Mouse (Mus musculus) midbrain, embryonic 14.5 days (tissue): ENCODE results near the gene Ccdc63. TPM values are rescaled to one million over a fixed set of nuclear protein-coding genes. Genes with fewer than 3 reads are reported as not detected.

Experiments
- ATAC-seq: fragments of 200-750 bp; cut with Nextera tagmentation; 2 replicates; pipeline ENCODE4 v1.8.0; 2017; ENCODE audit warnings: moderate number of reproducible peaks, moderate library complexity; ENCODE audit not compliant: low FRiP score, low TSS enrichment
- DNase-seq: peaks from one replicate; pipeline ENCODE4 v3.0.0-alpha.2; 2015
- H3K27ac ChIP-seq: fragments of 300-500 bp; sonication (generic); replicated peaks from 2 replicates; pipeline ENCODE4 v1.5.1; 2014; ENCODE audit warnings: mild to moderate bottlenecking, low read depth, low read length, moderate library complexity
- H3K27me3 ChIP-seq: fragments of 300-500 bp; sonication (generic); 2 replicates; pipeline ENCODE4 v1.6.1; 2014; ENCODE audit warnings: low read length, control low read depth, mixed read lengths; ENCODE audit not compliant: control insufficient read depth, insufficient read depth
- H3K36me3 ChIP-seq: fragments of 300-500 bp; sonication (generic); 2 replicates; pipeline ENCODE4 v1.6.1; 2014; ENCODE audit warnings: low read length, control low read depth; ENCODE audit not compliant: control insufficient read depth, insufficient read depth
- H3K4me1 ChIP-seq: fragments of 300-500 bp; sonication (generic); 2 replicates; pipeline ENCODE4 v1.6.1; 2014; ENCODE audit warnings: mild to moderate bottlenecking, antibody characterized with exemption, low read length, control low read depth; ENCODE audit not compliant: control insufficient read depth, insufficient read depth
- H3K4me2 ChIP-seq: fragments of 300-500 bp; sonication (generic); 2 replicates; pipeline ENCODE4 v1.6.1; 2014; ENCODE audit warnings: mild to moderate bottlenecking, low read length, moderate library complexity
- H3K4me3 ChIP-seq: fragments of 300-500 bp; sonication (generic); replicated peaks from 2 replicates; pipeline ENCODE4 v1.5.1; 2014; ENCODE audit warnings: low read depth, low read length
- H3K9ac ChIP-seq: fragments of 300-500 bp; sonication (generic); replicated peaks from 2 replicates; pipeline ENCODE4 v1.6.1; 2014; ENCODE audit warnings: mild to moderate bottlenecking, low read length, moderate library complexity
- H3K9me3 ChIP-seq: fragments of 300-500 bp; sonication (generic); 2 replicates; pipeline ENCODE4 v1.6.1; 2016; ENCODE audit warnings: low read length, control low read depth, mixed read lengths; ENCODE audit not compliant: control insufficient read depth
- WGBS: fragments of 180-500 bp; shearing (Covaris S2); extraction: QIAGEN DNeasy Blood & Tissue Kit; methylation state at CpG from one replicate; pipeline ENCODE4 v1.1.7; 2014; 5-methylcytosine and 5-hydroxymethylcytosine counted together
- polyA plus RNA-seq: library from polyadenylated mRNA; unstranded; fragments of >200 nt; fragmentation: Nextera tagmentation; extraction: Ambion mirVana; gene quantifications from 2 replicates; pipeline ENCODE4 v1.2.1, GENCODE M21; 2014

Gene Ccdc63
- polyA plus RNA-seq, 1 experiment from 2014 or later, result not detected

DNA sequence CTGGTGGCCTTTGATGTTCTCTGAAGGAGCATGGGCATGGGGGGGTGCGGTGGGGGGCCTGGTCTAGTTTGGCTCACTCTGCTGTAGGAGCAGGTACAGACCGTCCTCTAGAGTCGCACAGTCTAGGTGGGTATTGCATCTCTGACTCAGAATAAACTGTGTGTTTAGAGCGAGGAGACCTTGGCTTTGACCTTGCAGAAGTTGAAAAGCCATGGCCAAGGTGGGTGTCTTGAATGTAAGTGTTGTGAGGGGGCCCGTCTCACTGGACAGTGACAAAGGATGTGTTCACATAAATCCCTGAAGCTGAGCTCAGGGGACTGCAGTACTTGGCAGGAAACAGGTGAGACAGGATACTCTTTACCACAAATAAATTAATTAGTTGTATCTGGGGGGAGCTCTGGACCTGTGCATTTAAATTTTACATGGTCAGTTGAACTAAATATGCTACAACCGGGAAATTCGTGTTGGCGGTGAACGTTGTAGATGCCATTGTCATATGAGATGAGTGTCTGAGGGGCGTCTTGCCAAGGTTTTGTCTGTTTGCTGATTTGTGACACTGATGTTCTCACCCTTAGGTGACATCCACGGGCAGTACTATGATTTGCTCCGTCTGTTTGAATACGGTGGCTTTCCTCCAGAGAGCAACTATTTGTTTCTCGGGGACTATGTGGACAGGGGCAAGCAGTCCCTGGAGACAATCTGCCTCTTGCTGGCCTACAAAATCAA lies 27.9 kb upstream of the Ccdc63 start:
- Histone ChIP-seq H3K4me1 (peaks cover 35% of the 10 kb centered on the region), H3K9me3 (no peaks in the 10 kb centered on the region), H3K36me3 (peaks cover 75% of the 10 kb centered on the region), H3K4me2 (no peak overlapping the region), H3K27ac (no peak overlapping the region), H3K9ac (no peak overlapping the region), H3K4me3 (no peak overlapping the region), H3K27me3 (no peaks in the 10 kb centered on the region)
- 91% methylated on average over 14 of the region's 14 CpGs for WGBS
- ATAC-seq (no peak), DNase-seq (no peak)

DNA sequence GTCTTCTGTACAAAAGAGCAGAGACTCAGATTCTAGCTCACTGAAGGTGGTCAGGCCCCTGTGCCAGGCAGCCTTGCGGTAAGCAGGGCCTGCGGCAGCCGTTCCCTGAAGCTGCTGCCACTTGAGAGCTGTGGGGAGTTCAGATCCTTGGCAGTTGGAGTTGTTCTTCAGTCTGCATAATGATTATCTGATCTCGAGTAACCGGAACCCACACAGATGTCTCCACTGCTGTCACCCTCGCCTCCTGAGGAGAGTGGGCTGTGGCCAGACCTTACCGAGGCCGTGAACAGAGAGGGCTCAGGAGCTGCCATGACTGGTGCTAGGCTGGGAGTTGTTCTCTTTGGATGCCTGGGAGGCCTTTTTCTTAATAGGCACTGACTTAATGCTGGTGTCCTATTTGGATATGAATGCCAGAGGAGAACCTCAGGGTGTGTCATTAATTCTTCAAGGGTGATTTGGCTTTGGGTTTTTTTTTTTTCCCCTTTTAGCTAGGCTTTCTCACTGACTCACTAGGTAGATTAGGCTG lies 26.1 kb upstream of the Ccdc63 start:
- Histone ChIP-seq H3K4me3 (no peak overlapping the region), H3K4me1 (peaks cover 53% of the 10 kb centered on the region), H3K27me3 (no peaks in the 10 kb centered on the region), H3K4me2 (peak overlapping the region; percentile 24), H3K9ac (peak overlapping the region; percentile 40; the same call in 1 of the 2 replicates), H3K27ac (peak overlapping the region; percentile 23), H3K9me3 (no peaks in the 10 kb centered on the region), H3K36me3 (peaks cover 68% of the 10 kb centered on the region)
- ATAC-seq, result no peak
- WGBS, result 37% methylated on average over 8 of the region's 8 CpGs
- DNase-seq, result peak; percentile 52

DNA sequence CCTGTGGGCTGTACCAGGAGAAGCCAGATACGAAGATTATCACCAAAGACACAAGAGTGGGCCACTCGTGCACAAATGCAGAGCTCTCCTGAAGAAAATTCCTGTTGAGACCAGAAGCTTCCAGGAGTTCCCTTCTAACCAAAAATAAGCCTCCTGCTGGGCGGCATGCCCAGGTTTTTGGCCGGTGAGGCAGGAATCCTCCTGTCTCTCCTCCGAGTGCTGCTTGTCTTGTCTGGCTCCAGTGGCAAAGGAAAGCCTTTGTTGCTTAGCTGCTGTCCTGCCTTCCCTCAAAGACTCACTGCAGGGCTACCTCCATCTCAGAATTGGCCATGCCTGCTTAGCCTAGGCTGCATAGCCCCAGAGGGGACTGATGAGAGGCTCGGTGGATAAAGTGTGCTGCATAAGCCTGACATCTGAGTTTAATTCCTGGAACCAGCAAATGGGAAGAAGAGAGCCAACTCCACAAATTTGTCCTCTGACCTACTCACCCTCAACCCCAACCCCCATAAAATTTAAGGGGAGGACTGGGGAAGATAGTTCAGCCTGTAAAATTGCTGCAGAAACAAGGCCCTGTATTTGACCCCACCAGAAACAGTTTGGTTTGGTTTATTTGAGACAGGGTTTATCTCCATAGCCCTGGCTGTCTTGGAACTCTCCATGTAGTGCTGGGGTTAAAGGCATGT lies 24.8 kb upstream of the Ccdc63 start:
- H3K9me3 ChIP-seq, result no peaks in the 10 kb centered on the region
- H3K4me3 ChIP-seq, result no peak overlapping the region
- H3K9ac ChIP-seq, result 0 out of 2 replicates have a peak overlapping the region, but pooled peaks have one; percentile 6
- ATAC-seq (no peak), DNase-seq (peak; percentile 35)
- H3K4me2 ChIP-seq, result peak overlapping the region; percentile 10; the same call in 1 of the 2 replicates
- peak overlapping the region; percentile 23 for H3K27ac ChIP-seq
- peaks cover 60% of the 10 kb centered on the region for H3K36me3 ChIP-seq
- no peaks in the 10 kb centered on the region for H3K27me3 ChIP-seq
- H3K4me1 ChIP-seq, result peaks cover 66% of the 10 kb centered on the region
- WGBS, result 34% methylated on average over 6 of the region's 6 CpGs

DNA sequence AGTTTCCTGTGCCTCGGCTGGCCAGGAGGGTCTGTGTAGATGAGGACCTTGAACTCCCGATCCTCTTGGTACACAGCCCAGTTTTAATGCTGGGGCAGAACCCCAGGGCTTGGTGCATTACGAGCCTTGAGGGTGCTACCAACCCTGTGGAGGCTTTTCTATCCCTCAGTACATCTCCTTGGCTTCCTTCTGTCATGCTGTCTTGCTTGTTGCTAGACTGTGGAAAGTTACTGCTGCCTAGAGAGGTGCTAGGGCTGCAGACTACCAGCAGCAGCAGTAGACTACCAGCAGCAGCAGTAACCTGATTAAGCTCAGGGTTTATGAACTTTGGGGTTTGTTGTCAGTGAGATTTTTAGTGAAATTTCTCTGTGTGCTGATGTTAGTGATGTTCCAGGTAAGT lies 23.4 kb upstream of the Ccdc63 start:
- Histone ChIP-seq H3K27ac (no peak overlapping the region), H3K36me3 (peaks cover 46% of the 10 kb centered on the region), H3K4me1 (peaks cover 76% of the 10 kb centered on the region), H3K27me3 (no peaks in the 10 kb centered on the region), H3K9me3 (no peaks in the 10 kb centered on the region), H3K9ac (0 out of 2 replicates have a peak overlapping the region, but pooled peaks have one; percentile 10), H3K4me2 (0 out of 2 replicates have a peak overlapping the region, but pooled peaks have one; percentile 8), H3K4me3 (no peak overlapping the region)
- no peak for ATAC-seq
- no peak for DNase-seq
- WGBS, result 78% methylated on average over 3 of the region's 3 CpGs

DNA sequence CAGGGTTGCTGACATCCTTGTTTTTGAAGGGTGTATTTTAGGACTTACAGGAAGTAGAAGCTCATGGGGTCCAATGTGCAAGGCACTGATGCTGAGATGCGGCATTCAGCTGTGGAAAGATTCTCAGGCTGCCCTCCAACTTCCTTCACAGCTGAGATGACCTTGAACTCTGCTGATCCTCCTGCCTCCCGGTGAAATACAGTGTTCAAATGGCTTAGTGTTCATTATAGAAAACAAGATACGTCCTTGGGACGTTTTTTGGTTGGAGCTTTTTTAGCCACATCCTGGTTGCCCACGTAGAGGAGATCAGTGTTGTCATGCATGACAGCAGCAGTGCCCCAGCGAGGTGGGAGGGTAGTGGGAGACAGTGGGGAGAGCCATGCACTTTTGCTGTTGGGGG lies 22.6 kb upstream of the Ccdc63 start:
- no peak for ATAC-seq
- Histone ChIP-seq H3K9ac (no peak overlapping the region), H3K27me3 (no peaks in the 10 kb centered on the region), H3K36me3 (peaks cover 39% of the 10 kb centered on the region), H3K4me2 (no peak overlapping the region), H3K4me3 (no peak overlapping the region), H3K27ac (no peak overlapping the region), H3K4me1 (peaks cover 76% of the 10 kb centered on the region), H3K9me3 (no peaks in the 10 kb centered on the region)
- DNase-seq, result no peak
- 44% methylated on average over 6 of the region's 6 CpGs for WGBS

DNA sequence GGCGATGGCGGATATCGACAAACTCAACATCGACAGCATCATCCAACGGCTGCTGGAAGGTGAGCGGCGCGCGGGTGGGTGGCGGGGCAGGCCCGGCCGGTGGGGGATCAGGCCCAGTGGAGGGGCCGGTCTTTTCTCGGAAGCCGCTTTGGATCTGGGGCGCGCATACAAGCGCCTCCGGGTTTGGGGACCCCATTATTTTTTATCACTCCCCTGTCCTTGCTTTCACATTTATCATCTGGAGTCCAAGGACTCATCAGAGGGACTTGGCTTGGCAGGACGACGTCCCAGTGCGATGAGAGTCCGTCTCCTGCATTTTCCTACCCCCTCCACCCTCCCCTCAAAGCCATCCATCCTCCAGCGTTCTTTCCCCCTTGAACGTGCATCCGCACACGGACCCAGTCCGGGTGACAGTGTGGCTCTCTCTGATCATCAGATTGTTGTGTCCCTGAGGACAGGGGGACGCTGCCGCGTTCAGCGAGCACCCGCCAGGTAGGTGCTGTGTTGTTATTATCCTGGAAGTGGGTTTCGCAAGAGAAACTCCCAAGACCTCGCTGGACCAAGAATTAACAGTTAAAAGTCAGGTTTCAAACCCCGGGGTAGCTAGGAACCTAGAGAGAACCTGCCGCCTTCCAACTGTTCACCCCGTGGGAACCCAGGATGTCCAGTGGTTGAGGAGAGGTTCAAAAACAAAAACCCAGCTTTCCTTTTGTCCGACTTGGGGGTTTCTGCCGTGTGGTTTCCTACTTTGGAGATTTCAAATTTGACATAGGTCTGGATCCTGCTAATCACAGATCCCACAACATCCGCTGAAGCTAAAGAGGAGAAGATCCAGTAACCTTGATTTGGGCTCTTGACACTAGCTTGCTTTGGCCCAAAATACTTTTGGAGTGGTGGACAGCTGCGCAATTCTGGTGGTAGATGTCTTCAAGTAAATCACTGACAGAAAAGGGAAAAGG lies 18.2 kb upstream of the Ccdc63 start:
- Histone ChIP-seq H3K27me3 (no peaks in the 10 kb centered on the region), H3K4me1 (peaks cover 47% of the 10 kb centered on the region), H3K36me3 (peaks cover 17% of the 10 kb centered on the region), H3K27ac (peak overlapping the region; percentile 85), H3K9me3 (no peaks in the 10 kb centered on the region), H3K9ac (peak overlapping the region; percentile 95), H3K4me3 (peak overlapping the region; percentile 88), H3K4me2 (peak overlapping the region; percentile 78)
- DNase-seq (peak; percentile 60), ATAC-seq (peak; percentile 43; the same call in 1 of the 2 replicates)
- WGBS, result 2% methylated on average over 42 of the region's 42 CpGs

DNA sequence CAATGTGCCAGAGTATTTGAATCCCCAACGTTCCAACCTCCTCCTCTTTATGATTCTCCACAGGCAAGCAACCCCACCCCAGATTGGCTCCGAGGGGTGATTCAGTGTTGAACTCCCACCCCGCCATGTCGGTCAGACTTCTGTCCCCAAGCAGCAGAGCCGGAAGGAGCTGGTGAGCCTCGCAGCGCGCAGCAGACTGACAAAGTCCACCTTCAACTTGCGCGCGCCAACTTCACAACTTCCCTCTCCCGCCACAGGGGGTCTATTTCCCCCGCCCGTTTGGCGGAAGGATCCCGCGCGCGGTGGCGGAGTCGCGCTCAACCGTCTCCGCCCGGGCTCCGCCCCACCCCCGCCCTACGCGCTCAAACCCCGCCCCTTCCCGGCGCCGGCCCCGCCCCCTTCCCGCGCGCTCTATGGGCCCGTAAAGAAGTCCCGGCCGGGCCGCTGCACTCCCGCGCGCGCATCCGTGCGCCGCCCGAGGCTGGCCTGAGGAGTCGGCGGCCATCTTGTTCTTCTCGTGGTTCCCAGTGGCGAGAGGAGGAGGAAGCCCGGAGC lies 17.3 kb upstream of the Ccdc63 start, which contains the start of gene Ppp1cc:
Gene Ppp1cc (plus strand): TSS at position 452 of the 555 bp plus-strand sequence.
- peak within 1 kb of the TSS; percentile 88 for H3K4me3 ChIP-seq
- peak; percentile 95 for ATAC-seq
- H3K4me2 ChIP-seq, result peak within 1 kb of the TSS; percentile 78
- peaks cover 38% of the 10 kb centered on the region for H3K4me1 ChIP-seq
- peaks cover 11% of the 10 kb centered on the region; the same call in 1 of the 2 replicates for H3K36me3 ChIP-seq
- no peaks in the 10 kb centered on the region for H3K27me3 ChIP-seq
- DNase-seq, result peak; percentile 98
- H3K27ac ChIP-seq, result peak within 1 kb of the TSS; percentile 85
- H3K9ac ChIP-seq, result peak within 1 kb of the TSS; percentile 95
- WGBS, result under 1% methylated on average over 50 of the region's 54 CpGs
- no peaks in the 10 kb centered on the region for H3K9me3 ChIP-seq

DNA sequence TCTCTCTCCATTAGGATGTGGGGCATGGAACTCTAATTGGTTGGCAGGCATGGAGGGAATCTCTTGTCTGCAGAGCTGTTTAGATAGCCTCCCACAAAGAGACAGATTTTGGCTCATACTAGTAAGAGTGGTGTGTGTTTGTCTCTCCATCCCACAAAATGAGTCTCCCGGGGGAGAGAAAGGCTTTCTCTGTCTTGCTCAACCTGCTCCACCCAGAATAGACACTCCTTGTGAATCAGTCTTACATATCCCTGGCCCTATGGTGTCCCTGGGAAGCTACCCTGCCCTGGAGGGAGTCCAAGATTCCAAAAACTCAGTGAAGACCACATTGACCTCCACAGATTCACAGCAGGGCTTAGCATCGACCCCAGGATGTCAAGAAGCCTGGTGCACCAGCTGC lies 15.9 kb upstream of the Ccdc63 start:
- 84% methylated on average over 2 of the region's 2 CpGs for WGBS
- Histone ChIP-seq H3K36me3 (peaks cover 3% of the 10 kb centered on the region; the same call in 1 of the 2 replicates), H3K9me3 (no peaks in the 10 kb centered on the region), H3K4me2 (no peak overlapping the region), H3K27me3 (no peaks in the 10 kb centered on the region), H3K4me1 (peaks cover 23% of the 10 kb centered on the region), H3K4me3 (no peak overlapping the region), H3K9ac (no peak overlapping the region), H3K27ac (no peak overlapping the region)
- ATAC-seq (no peak), DNase-seq (no peak)
